Mouse (Mus musculus) bone marrow, adult 2 months (tissue): ENCODE measurements around the gene Aup1.

Experiments used
- CTCF ChIP-seq: fragments of 200-500 bp; IDR thresholded peaks from 2 replicates; pipeline ENCODE4 v1.5.1; 2011; ENCODE audit warnings: low read length, control low read depth; ENCODE audit not compliant: control insufficient read depth, insufficient read depth
- POLR2A ChIP-seq: fragments of 200-500 bp; IDR thresholded peaks from 2 replicates; pipeline ENCODE4 v1.6.1; 2011; ENCODE audit warnings: low read depth, mild to moderate bottlenecking, control low read depth, low read length, borderline replicate concordance; ENCODE audit not compliant: control insufficient read depth

DNA sequence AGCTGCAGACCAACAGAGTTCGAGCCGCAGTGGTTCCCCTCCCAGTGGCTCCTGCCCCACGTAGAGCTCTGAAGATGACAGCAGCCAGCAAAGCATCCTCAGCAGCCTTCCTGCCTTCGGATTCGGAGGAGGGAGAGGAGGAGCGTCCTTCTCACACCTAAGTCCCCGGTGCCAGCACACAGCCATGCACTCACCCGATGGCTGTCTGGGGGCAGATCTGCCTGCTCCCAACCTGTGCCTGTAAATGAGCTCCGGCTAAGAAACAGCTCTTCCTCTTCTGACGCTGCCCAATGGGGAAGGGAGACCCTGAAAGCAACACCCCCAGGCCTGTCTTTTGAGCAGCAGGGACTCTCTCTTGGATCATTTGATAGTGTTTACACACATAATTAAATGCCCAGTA, 24.5 kb upstream of the Aup1 start:
- no peak for TF ChIP-seq CTCF
- TF ChIP-seq POLR2A, result no peak
